Mouse (Mus musculus) embryonic facial prominence, embryonic 15.5 days (tissue): Measurements from ENCODE around the gene Snx9. TPM values are rescaled to one million over a fixed set of nuclear protein-coding genes. Genes with fewer than 3 reads are reported as not detected.

Experiments
- ATAC-seq: fragments of 200-750 bp; cut with Nextera tagmentation; 2 replicates; pipeline ENCODE4 v1.8.0; 2017; ENCODE audit warnings: low read depth, moderate TSS enrichment; ENCODE audit not compliant: insufficient number of reproducible peaks, low FRiP score, low TSS enrichment
- H3K27ac ChIP-seq: fragments of 300-500 bp; sonication (generic); replicated peaks from 2 replicates; pipeline ENCODE4 v1.5.1; 2015; ENCODE audit warnings: mild to moderate bottlenecking, inconsistent platforms
- H3K27me3 ChIP-seq: fragments of 300-500 bp; sonication (generic); 2 replicates; pipeline ENCODE4 v1.6.1; 2015; ENCODE audit warnings: inconsistent platforms
- H3K36me3 ChIP-seq: fragments of 300-500 bp; sonication (generic); 2 replicates; pipeline ENCODE4 v1.6.1; 2015; ENCODE audit warnings: mild to moderate bottlenecking, inconsistent platforms
- H3K4me1 ChIP-seq: fragments of 300-500 bp; sonication (generic); 2 replicates; pipeline ENCODE4 v1.6.1; 2015; ENCODE audit warnings: inconsistent platforms
- H3K4me2 ChIP-seq: fragments of 300-500 bp; sonication (generic); replicated peaks from 2 replicates; pipeline ENCODE4 v1.6.1; 2015; ENCODE audit warnings: mild to moderate bottlenecking, inconsistent platforms
- H3K4me3 ChIP-seq: fragments of 300-500 bp; sonication (generic); replicated peaks from 2 replicates; pipeline ENCODE4 v1.5.1; 2015; ENCODE audit warnings: mild to moderate bottlenecking, inconsistent platforms
- H3K9ac ChIP-seq: fragments of 300-500 bp; sonication (generic); 2 replicates; pipeline ENCODE4 v1.6.1; 2015; ENCODE audit warnings: inconsistent platforms
- H3K9me3 ChIP-seq: fragments of 300-500 bp; sonication (generic); replicated peaks from 2 replicates; pipeline ENCODE4 v1.6.1; 2016; ENCODE audit warnings: inconsistent platforms
- WGBS: fragments of 180-500 bp; shearing (Covaris S2); methylation state at CpG from one replicate; pipeline ENCODE4 v1.1.7; 2015; 5-methylcytosine and 5-hydroxymethylcytosine counted together
- polyA plus RNA-seq: library from polyadenylated mRNA; unstranded; fragments of >200 nt; fragmentation: Nextera tagmentation; extraction: Ambion mirVana; gene quantifications from 2 replicates; pipeline ENCODE4 v1.2.1, GENCODE M21; 2015

Snx9 gene
- polyA plus RNA-seq, 1 experiment from 2014 or later, result 33.3 TPM

- Histone ChIP-seq H3K27me3 (no peaks in the 10 kb centered on the region), H3K36me3 (no peaks in the 10 kb centered on the region), H3K4me2 (no peak overlapping the region), H3K4me3 (no peak overlapping the region), H3K9me3 (no peaks in the 10 kb centered on the region), H3K9ac (no peak overlapping the region), H3K27ac (no peak overlapping the region), H3K4me1 (peaks cover 4% of the 10 kb centered on the region)
- 77% methylated on average over 5 of the region's 5 CpGs for WGBS
- ATAC-seq, result no peak
These were observed 129.2 kb downstream of the Snx9 start for GRCm38 (mm10) chr17:5970298-5970821.

GRCm38 (mm10) chr17:5973536-5973935 lies 132.4 kb downstream of the Snx9 start:
- Histone ChIP-seq H3K36me3 (no peaks in the 10 kb centered on the region), H3K4me3 (no peak overlapping the region), H3K4me1 (peaks cover 36% of the 10 kb centered on the region), H3K27me3 (no peaks in the 10 kb centered on the region), H3K9me3 (no peaks in the 10 kb centered on the region), H3K27ac (no peak overlapping the region), H3K4me2 (no peak overlapping the region), H3K9ac (no peak overlapping the region)
- 70% methylated on average over 8 of the region's 8 CpGs for WGBS
- ATAC-seq, result no peak

- peak overlapping the region; percentile 39 for H3K4me2 ChIP-seq
- H3K9me3 ChIP-seq, result no peaks in the 10 kb centered on the region
- H3K27ac ChIP-seq, result peak overlapping the region; percentile 74
- no peak overlapping the region for H3K9ac ChIP-seq
- no peaks in the 10 kb centered on the region for H3K36me3 ChIP-seq
- H3K4me1 ChIP-seq, result peaks cover 40% of the 10 kb centered on the region
- ATAC-seq, result peak; percentile 56
- WGBS, result 29% methylated on average over 23 of the region's 23 CpGs
- no peaks in the 10 kb centered on the region for H3K27me3 ChIP-seq
- H3K4me3 ChIP-seq, result peak overlapping the region; percentile 21
These were observed 134.2 kb downstream of the Snx9 start for GRCm38 (mm10) chr17:5975099-5975977.

GRCm38 (mm10) chr17:5976221-5977055 lies 135.3 kb downstream of the Snx9 start:
- Histone ChIP-seq H3K27ac (peak overlapping the region; percentile 74), H3K9ac (no peak overlapping the region), H3K4me2 (peak overlapping the region; percentile 39), H3K9me3 (no peaks in the 10 kb centered on the region), H3K27me3 (no peaks in the 10 kb centered on the region), H3K4me3 (0 out of 2 replicates have a peak overlapping the region, but pooled peaks have one; percentile 9), H3K4me1 (peaks cover 40% of the 10 kb centered on the region), H3K36me3 (no peaks in the 10 kb centered on the region)
- peak; percentile 69; the same call in 1 of the 2 replicates for ATAC-seq
- WGBS, result 42% methylated on average over 20 of the region's 20 CpGs

GRCm38 (mm10) chr17:5977056-5977920 lies 136.2 kb downstream of the Snx9 start:
- Histone ChIP-seq H3K4me3 (0 out of 2 replicates have a peak overlapping the region, but pooled peaks have one; percentile 9), H3K27me3 (no peaks in the 10 kb centered on the region), H3K9me3 (no peaks in the 10 kb centered on the region), H3K4me1 (peaks cover 42% of the 10 kb centered on the region), H3K27ac (peak overlapping the region; percentile 74), H3K9ac (no peak overlapping the region), H3K36me3 (no peaks in the 10 kb centered on the region), H3K4me2 (peak overlapping the region; percentile 39)
- ATAC-seq, result peak; percentile 29
- 43% methylated on average over 16 of the region's 16 CpGs for WGBS

- no peak for ATAC-seq
- Histone ChIP-seq H3K4me2 (no peak overlapping the region), H3K4me1 (peaks cover 49% of the 10 kb centered on the region), H3K36me3 (no peaks in the 10 kb centered on the region), H3K9ac (no peak overlapping the region), H3K4me3 (no peak overlapping the region), H3K27ac (peak overlapping the region; percentile 74), H3K9me3 (no peaks in the 10 kb centered on the region), H3K27me3 (no peaks in the 10 kb centered on the region)
- WGBS, result 60% methylated on average over 8 of the region's 8 CpGs
These were observed 136.9 kb downstream of the Snx9 start for GRCm38 (mm10) chr17:5977921-5978504.

GRCm38 (mm10) chr17:5978505-5979077 lies 137.5 kb downstream of the Snx9 start:
- no peaks in the 10 kb centered on the region for H3K36me3 ChIP-seq
- H3K4me3 ChIP-seq, result no peak overlapping the region
- no peak overlapping the region for H3K9ac ChIP-seq
- no peaks in the 10 kb centered on the region for H3K27me3 ChIP-seq
- H3K9me3 ChIP-seq, result no peaks in the 10 kb centered on the region
- peak overlapping the region; percentile 74 for H3K27ac ChIP-seq
- WGBS, result 73% methylated on average over 10 of the region's 10 CpGs
- peaks cover 52% of the 10 kb centered on the region for H3K4me1 ChIP-seq
- ATAC-seq, result no peak
- H3K4me2 ChIP-seq, result no peak overlapping the region

- H3K36me3 ChIP-seq, result no peaks in the 10 kb centered on the region
- 50% methylated on average over 6 of the region's 6 CpGs for WGBS
These were observed 139.7 kb downstream of the Snx9 start for GRCm38 (mm10) chr17:5980860-5981259.

More at GRCm38 (mm10) chr17:5980860-5981259, 139.7 kb downstream of the Snx9 start:
- no peak overlapping the region for H3K27ac ChIP-seq
- peaks cover 49% of the 10 kb centered on the region for H3K4me1 ChIP-seq
- no peak overlapping the region for H3K4me3 ChIP-seq
- no peak for ATAC-seq
- no peak overlapping the region for H3K4me2 ChIP-seq
- H3K9ac ChIP-seq, result no peak overlapping the region
- H3K27me3 ChIP-seq, result no peaks in the 10 kb centered on the region
- H3K9me3 ChIP-seq, result no peaks in the 10 kb centered on the region
